Mouse (Mus musculus): ENCODE data around the gene Map4k3. TPM values are rescaled to one million over a fixed set of nuclear protein-coding genes. Genes with fewer than 3 reads are reported as not detected.
"Not testable (repeated sequence)": the region's sequence is repeated elsewhere in the genome, so short reads cannot be mapped to it uniquely, and the experiment has no call there.

Map4k3 gene
- polyA plus RNA-seq, 1 experiment from 2014 or later = 34.1 TPM

DNA sequence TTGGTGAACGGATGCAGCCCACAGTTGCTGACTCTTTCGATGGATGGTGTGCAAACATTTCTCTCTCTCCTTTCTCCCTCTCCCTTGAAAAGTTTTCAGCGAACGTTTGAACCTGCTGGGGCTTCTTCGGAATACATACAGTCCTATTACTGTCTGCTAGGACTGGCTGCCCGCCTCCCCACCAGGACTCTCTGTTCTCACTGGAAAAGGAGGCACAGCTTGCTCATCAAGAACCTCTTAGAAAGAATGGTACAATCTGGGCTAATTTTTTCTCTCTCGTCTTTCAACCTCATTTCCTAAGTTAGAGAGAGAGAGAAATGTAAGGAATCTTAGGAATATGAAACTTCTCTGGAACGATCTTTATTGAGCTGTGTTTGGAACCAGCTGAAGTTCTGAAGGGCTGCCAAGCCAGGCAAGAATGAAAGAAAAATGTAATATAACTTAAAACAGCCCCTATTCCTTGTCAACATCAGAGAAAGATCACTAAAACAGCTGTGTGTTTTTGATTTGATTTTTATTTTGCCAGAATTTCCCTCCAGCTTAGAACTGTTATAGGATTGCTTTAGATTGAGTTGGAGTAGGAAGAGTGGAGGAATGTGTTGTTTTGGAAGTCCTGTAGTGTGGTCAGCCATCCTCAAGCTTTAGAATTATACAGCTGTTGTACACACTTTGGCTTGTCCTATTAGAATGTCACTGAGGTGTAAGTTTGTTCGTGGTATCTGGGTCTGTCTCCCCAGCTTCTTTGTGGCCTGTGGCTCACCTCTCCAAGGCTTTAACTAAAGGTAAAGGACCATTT lies 27.0 kb upstream of the Map4k3 start:
- 82% methylated on average over 9 of the region's 9 CpGs for WGBS
- Histone ChIP-seq H3K9me3 (no peaks in the 10 kb centered on the region), H3K4me1 (no peaks in the 10 kb centered on the region), H3K27ac (no peak overlapping the region), H3K9ac (no peak overlapping the region), H3K4me2 (no peak overlapping the region), H3K4me3 (replicated peaks) (no peak overlapping the region), H3K27me3 (no peaks in the 10 kb centered on the region), H3K36me3 (replicated peaks) (no peaks in the 10 kb centered on the region)
- ATAC-seq (ENCODE audit: low FRiP score) = no peak

DNA sequence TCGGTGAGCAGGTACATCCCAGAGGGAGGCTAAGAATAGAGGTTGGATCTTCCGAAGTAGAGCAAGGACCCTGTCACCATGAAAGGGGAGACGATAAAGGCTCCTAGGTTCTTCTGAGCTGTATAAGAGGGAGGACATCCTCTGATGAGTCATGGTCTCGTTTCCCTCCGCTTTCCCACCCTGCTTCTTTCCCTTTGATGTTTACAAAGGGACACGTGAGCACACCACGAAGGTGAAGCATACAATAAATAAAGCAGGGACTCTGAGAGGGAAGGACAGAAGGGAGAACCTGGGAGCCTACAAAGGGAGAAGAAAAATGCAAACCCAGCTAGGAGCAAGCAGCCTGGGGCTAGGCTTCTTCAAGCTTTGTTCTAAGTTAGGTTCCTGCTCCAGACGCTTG lies 26.3 kb upstream of the Map4k3 start:
- Histone ChIP-seq H3K4me1 (no peaks in the 10 kb centered on the region), H3K4me3 (replicated peaks) (no peak overlapping the region), H3K9me3 (no peaks in the 10 kb centered on the region), H3K9ac (no peak overlapping the region), H3K4me2 (no peak overlapping the region), H3K27me3 (no peaks in the 10 kb centered on the region), H3K27ac (no peak overlapping the region), H3K36me3 (replicated peaks) (no peaks in the 10 kb centered on the region)
- ATAC-seq (ENCODE audit: low FRiP score) = no peak
- 78% methylated on average over 8 of the region's 8 CpGs for WGBS

DNA sequence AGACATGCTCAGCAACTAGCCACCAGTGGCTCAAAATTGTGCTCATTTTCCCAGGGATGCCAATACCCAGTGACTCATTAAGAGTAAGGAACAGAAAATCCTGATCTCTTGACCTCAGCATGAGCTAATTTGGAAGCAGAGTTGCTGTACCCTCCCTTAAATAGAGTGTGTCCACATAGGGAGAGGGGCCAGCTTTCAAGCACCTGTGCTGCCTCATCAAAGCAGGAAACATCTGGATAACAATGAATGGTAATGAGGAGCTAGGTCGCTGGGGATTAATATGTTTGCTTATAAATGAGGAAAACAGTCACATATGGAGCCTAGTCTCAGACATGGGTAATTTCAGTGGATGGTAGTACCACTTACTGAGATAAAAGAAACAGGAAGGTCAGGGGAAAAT lies 24.2 kb upstream of the Map4k3 start:
- WGBS = 21% methylated on average over 1 of the region's 1 CpGs
- H3K9ac ChIP-seq = no peak overlapping the region
- no peak overlapping the region for H3K27ac ChIP-seq

DNA sequence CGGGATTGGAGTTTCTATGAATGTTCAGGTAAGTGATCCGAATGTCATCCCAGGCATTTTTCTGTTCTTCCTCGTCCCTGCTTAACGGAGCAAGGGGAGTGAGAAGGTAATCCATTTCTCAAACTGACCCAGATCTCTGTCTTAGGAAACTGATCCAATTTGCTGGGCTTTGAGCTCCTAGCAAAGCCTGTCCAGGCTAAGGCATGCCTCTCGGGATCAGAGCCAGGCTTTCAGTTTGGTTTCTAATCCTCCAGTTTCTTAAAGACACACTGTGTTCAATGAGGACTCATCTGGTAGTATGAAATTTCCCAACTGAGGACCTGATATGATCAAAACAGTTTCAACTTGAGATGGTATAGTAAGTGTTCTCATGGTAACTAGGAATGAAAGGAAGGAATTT lies 11.1 kb upstream of the Map4k3 start:
- Histone ChIP-seq H3K36me3 (replicated peaks) (no peaks in the 10 kb centered on the region), H3K4me3 (replicated peaks) (no peak overlapping the region), H3K4me2 (no peak overlapping the region), H3K4me1 (no peaks in the 10 kb centered on the region), H3K27me3 (no peaks in the 10 kb centered on the region), H3K27ac (no peak overlapping the region), H3K9ac (no peak overlapping the region), H3K9me3 (no peaks in the 10 kb centered on the region)
- ATAC-seq (ENCODE audit: low FRiP score) = no peak
- 68% methylated on average over 5 of the region's 5 CpGs for WGBS

More for the DNA sequence above, 24.2 kb upstream of the Map4k3 start:
- H3K27me3 ChIP-seq = no peaks in the 10 kb centered on the region
- no peak for ATAC-seq (ENCODE audit: low FRiP score)
- H3K9me3 ChIP-seq = no peaks in the 10 kb centered on the region
- H3K4me2 ChIP-seq = no peak overlapping the region
- no peaks in the 10 kb centered on the region for H3K36me3 ChIP-seq (replicated peaks)
- H3K4me3 ChIP-seq (replicated peaks) = no peak overlapping the region
- no peaks in the 10 kb centered on the region for H3K4me1 ChIP-seq

DNA sequence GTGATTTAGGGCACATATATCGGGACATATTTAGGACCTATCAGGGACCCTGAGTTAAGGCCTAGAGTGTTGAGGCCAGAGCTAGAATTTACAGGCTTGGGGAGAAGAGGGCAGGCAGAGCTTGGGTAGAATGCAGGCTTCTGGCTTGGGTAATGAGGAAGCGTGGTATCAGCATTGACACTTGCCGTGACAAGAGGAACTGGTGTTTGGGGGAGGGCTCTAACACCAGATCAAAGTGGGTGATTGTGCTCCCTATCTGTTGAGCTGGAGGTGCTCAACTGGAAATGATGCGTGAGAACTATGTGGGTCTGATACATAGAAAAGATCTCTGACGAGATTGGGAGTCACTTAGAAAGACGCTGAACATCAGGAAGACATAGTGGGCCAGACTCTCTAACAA lies 6.4 kb upstream of the Map4k3 start:
- 75% methylated on average over 6 of the region's 6 CpGs for WGBS
- H3K36me3 ChIP-seq (replicated peaks) = no peaks in the 10 kb centered on the region
- no peak overlapping the region for H3K9ac ChIP-seq
- no peak overlapping the region for H3K27ac ChIP-seq
- no peaks in the 10 kb centered on the region for H3K4me1 ChIP-seq
- H3K9me3 ChIP-seq = no peaks in the 10 kb centered on the region
- H3K4me3 ChIP-seq (replicated peaks) = no peak overlapping the region
- ATAC-seq (ENCODE audit: low FRiP score) = no peak
- H3K27me3 ChIP-seq = no peaks in the 10 kb centered on the region; the same call in 1 of the 2 replicates
- no peak overlapping the region for H3K4me2 ChIP-seq

DNA sequence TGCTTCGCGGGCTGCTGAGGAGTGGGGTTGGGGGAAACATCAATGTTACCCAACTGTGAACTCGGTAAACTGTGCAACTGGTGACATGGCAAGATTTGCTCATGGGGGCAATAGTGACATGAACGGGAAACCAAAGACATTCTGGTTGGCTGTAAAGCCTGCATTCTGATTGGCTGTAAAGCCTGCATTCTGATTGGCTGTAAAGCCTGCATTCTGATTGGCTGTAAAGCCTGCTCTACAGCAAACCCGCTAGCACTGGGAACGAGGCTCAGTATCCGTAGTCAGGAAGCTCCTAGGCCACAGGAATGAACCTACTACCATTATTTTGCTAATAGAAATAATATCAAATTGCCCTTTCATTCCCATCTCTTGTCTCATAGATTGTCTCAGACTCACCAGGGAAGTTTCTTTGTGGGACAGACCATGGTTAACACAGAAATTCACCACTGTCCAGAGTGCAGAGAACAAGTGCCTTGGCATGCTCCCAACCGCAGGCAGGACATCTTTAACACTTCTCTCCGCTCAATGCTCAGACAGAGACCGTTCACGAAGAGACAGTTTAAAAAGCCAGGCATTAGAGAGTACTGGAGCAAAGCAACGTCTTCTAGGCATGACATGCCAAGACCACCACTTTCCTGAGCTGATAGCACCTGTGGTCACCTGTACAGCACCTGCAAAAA lies 5.0 kb upstream of the Map4k3 start:
- no peak for ATAC-seq (ENCODE audit: low FRiP score)
- peaks cover 7% of the 10 kb centered on the region for H3K4me1 ChIP-seq
- WGBS = 84% methylated on average over 12 of the region's 12 CpGs

DNA sequence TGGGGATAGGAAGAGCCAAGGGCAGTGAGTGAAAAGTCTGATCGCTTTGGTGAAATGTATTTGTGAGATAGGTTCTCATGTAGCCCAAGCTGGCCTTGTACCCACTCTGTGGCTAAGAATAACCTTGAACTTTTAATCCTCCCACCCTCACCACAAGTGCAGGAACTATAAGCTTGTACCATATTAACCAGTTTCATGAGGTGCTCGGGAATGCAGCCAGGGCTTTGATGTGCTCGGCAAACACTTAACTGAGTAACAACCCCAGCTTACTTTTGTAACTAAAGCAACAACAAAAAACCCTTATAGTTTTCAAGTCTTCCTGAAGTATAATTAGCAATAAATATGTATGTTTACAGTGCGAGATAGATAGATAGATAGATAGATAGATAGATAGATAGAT lies 4.0 kb upstream of the Map4k3 start:
- Histone ChIP-seq H3K36me3 (replicated peaks) (no peaks in the 10 kb centered on the region), H3K9ac (no peak overlapping the region), H3K4me1 (peaks cover 7% of the 10 kb centered on the region), H3K9me3 (no peaks in the 10 kb centered on the region), H3K27ac (no peak overlapping the region), H3K4me3 (replicated peaks) (no peak overlapping the region), H3K4me2 (no peak overlapping the region), H3K27me3 (no peaks in the 10 kb centered on the region; the same call in 1 of the 2 replicates)
- ATAC-seq (ENCODE audit: low FRiP score) = no peak
- 90% methylated on average over 4 of the region's 4 CpGs for WGBS

More for the DNA sequence above, 5.0 kb upstream of the Map4k3 start:
- Histone ChIP-seq H3K27ac (no peak overlapping the region), H3K4me2 (no peak overlapping the region), H3K27me3 (no peaks in the 10 kb centered on the region; the same call in 1 of the 2 replicates), H3K36me3 (replicated peaks) (no peaks in the 10 kb centered on the region), H3K9ac (no peak overlapping the region), H3K9me3 (no peaks in the 10 kb centered on the region), H3K4me3 (replicated peaks) (no peak overlapping the region)

DNA sequence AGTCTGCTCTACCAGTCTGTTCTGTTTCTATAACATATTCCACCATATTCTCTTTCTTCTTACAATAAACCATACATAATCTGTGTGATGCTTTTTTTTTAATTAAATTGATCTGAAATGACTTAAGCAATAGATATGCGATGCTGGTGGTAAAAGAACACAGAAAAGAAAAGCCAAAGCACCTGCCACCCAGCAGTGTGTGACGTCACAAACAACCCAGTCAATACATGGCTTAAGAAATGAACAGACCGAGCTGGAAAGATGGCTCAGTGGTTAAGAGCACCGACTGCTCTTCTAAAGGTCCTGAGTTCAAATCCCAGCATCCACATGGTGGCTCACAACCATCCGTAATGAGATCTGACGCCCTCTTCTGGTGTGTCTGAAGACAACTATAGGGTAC lies 2.0 kb upstream of the Map4k3 start:
- peaks cover 22% of the 10 kb centered on the region for H3K4me1 ChIP-seq
- H3K9ac ChIP-seq; H3K27me3 ChIP-seq; H3K4me2 ChIP-seq; H3K36me3 ChIP-seq (replicated peaks); H3K27ac ChIP-seq; H3K4me3 ChIP-seq (replicated peaks); ATAC-seq (ENCODE audit: low FRiP score); H3K9me3 ChIP-seq: not testable (repeated sequence)
- WGBS = 91% methylated on average over 6 of the region's 6 CpGs

DNA sequence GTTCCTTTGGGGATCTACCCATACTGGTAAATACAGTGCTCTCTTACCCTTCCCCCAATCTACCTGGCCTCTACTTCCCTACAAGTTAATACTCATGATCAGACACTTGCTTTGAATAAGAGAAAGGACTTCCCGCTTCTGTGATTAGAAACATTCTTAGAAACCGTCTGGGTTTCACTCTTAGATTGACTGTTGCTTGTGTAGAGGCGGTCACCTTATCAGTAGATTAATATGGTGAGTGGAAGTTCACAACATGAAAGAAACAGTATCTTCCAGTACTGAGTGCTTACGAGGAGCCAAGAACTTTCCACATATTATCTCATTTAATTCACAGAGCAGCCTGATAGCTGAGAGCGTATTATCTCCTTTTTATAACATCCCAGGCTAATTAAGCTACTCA lies 1.5 kb upstream of the Map4k3 start:
- Histone ChIP-seq H3K27ac (no peak overlapping the region), H3K27me3 (no peaks in the 10 kb centered on the region; the same call in 1 of the 2 replicates), H3K9ac (no peak overlapping the region), H3K36me3 (replicated peaks) (no peaks in the 10 kb centered on the region), H3K4me3 (replicated peaks) (no peak overlapping the region), H3K4me1 (peaks cover 22% of the 10 kb centered on the region), H3K4me2 (no peak overlapping the region), H3K9me3 (no peaks in the 10 kb centered on the region)
- ATAC-seq (ENCODE audit: low FRiP score) = no peak
- WGBS = 81% methylated on average over 5 of the region's 5 CpGs

DNA sequence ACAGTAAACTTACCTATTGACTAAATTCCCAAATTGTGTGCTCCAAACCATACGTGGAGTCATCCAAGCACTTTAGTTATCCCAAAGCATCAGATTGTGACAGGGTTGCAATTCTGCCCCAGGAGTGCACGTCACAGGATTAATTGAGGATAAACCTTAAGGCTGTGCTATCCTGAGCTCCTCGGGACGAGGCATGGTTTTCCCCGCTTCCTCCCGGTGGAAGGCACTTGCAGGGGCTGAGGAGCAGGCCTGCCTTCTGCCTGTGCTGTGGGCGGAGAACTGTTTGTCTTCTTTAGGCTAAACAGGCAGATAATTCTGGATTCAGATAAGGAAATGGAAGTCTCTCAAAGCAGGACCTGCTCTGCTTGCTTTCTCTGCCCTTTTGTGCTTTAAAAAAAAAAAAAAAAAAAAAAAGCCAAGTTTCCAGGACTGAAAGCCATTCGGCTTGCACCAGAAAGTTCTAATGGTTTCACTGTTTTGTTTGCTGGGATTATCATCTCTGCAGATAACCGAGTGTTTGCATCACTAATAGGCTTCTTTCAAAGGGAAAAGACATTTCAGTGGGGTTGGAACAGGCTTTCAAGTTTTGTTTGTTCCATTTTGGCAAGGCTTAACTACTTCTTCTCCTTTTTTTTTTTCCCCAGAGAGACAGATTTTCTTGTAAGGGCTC lies 930 bp upstream of the Map4k3 start:
- WGBS = 20% methylated on average over 9 of the region's 9 CpGs
- peak overlapping the region; percentile 56 for H3K27ac ChIP-seq

DNA sequence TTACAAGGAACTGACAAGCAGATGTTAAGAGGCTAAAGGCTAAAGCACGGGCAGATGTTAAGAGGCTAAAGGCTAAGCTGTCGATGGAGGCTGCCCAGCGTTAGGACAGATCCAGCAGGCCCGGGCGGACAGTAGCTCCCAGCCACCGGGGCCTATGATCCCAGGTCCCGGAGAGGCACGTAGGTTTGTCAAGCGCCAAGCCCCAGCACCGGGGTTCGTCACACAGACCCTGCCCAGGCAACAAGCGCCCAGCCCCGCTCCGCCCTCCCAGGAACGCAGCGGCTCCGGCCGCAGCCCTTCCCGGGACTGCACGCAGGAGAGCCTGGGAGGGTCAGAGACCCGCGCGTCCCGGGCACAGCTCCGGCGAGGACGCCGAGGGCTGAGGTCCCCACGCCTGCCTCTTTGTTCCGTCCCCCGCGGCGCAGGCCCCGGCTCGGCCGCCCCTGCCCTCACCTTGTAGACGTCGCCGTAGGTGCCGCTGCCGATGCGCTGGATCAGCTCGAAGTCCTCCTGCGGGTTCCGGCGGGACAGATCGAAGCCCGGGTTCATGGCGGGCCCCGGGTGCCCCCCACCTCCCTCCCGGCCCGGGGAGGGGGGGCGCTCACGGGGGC lies 839 bp downstream of the Map4k3 start:
- no peaks in the 10 kb centered on the region; the same call in 1 of the 2 replicates for H3K27me3 ChIP-seq
- peak overlapping the region; percentile 96 for H3K27ac ChIP-seq
- peak; percentile 77 for ATAC-seq (ENCODE audit: low FRiP score)
- H3K4me2 ChIP-seq = peak overlapping the region; percentile 67
- under 1% methylated on average over 47 of the region's 54 CpGs for WGBS
- no peaks in the 10 kb centered on the region for H3K36me3 ChIP-seq (replicated peaks)
- peak overlapping the region; percentile 96 for H3K4me3 ChIP-seq (replicated peaks)
- no peaks in the 10 kb centered on the region for H3K9me3 ChIP-seq
- H3K9ac ChIP-seq = peak overlapping the region; percentile 96
- H3K4me1 ChIP-seq = peaks cover 26% of the 10 kb centered on the region

More for the DNA sequence above, 930 bp upstream of the Map4k3 start:
- no peak for ATAC-seq (ENCODE audit: low FRiP score)
- Histone ChIP-seq H3K4me3 (replicated peaks) (no peak overlapping the region), H3K9me3 (no peaks in the 10 kb centered on the region), H3K9ac (no peak overlapping the region), H3K27me3 (no peaks in the 10 kb centered on the region; the same call in 1 of the 2 replicates), H3K36me3 (replicated peaks) (no peaks in the 10 kb centered on the region), H3K4me1 (peaks cover 22% of the 10 kb centered on the region), H3K4me2 (peak overlapping the region; percentile 67)

DNA sequence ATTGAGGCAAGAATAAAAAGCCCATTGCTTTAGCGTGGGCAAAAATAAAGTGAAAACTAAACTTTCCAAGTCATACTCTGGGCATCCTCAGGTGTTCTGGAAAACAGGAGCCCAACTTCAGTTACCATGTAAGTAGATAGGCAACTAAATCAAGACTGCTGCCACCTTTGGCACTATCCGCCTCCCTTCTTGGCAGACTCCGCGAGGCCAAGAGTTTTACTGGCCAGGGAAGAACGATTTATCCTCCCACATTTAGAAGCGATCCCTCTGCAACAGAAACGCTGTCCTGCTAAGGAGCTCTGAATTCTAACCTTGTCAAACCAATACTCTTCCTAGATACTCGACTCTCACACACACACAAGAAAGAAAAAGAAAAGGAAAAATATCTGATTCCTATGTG lies 1.5 kb downstream of the Map4k3 start:
- Histone ChIP-seq H3K9me3 (no peaks in the 10 kb centered on the region), H3K27ac (no peak overlapping the region), H3K4me2 (peak overlapping the region; percentile 67), H3K4me3 (replicated peaks) (peak overlapping the region; percentile 96), H3K9ac (peak overlapping the region; percentile 96), H3K27me3 (no peaks in the 10 kb centered on the region; the same call in 1 of the 2 replicates), H3K36me3 (replicated peaks) (no peaks in the 10 kb centered on the region), H3K4me1 (peaks cover 32% of the 10 kb centered on the region)
- WGBS = 10% methylated on average over 8 of the region's 8 CpGs
- ATAC-seq (ENCODE audit: low FRiP score) = no peak
